Mouse (Mus musculus) thymus, adult 18-20 months (tissue): Measurements from ENCODE around the gene Dlg4.
A peak's percentile ranks its signal among the peaks of the same experiment; 100 is the strongest.
"Not testable (repeated sequence)": the region's sequence is repeated elsewhere in the genome, so short reads cannot be mapped to it uniquely, and the experiment has no call there.

Source experiments
- DNase-seq, 2 experiments: peaks; one replicate each; pipeline ENCODE4 v3.0.0; 2022; ENCODE audit warnings: mixed read lengths in 2 of 2

Dlg4 gene

GRCm38 (mm10) chr11:69996161-69997061 lies 20.3 kb upstream of the Dlg4 start:
- peak; percentile 54 to 64 for DNase-seq

- DNase-seq, result peak; percentile 82 to 87
These were observed 19.7 kb upstream of the Dlg4 start for GRCm38 (mm10) chr11:69997070-69997509.

- peak in 1 of 2 experiments; percentile 39 for DNase-seq
These were observed 17.9 kb upstream of the Dlg4 start for GRCm38 (mm10) chr11:69998567-69999491.

GRCm38 (mm10) chr11:69999666-70000065 lies 17.1 kb upstream of the Dlg4 start:
- no peak for DNase-seq

GRCm38 (mm10) chr11:70000396-70000898 lies 16.3 kb upstream of the Dlg4 start, which contains the start of gene Dvl2:
TSS of gene Dvl2 (plus strand) at chr11:70000595.
- peak; percentile 85 to 89 for DNase-seq

GRCm38 (mm10) chr11:70001159-70001558 lies 15.6 kb upstream of the Dlg4 start:
- no peak for DNase-seq

- no peak for DNase-seq
These were observed 14.9 kb upstream of the Dlg4 start for GRCm38 (mm10) chr11:70001865-70002264.

- DNase-seq, result no peak
These were observed 14.3 kb upstream of the Dlg4 start for GRCm38 (mm10) chr11:70002471-70002870.

GRCm38 (mm10) chr11:70005521-70005920 lies 11.2 kb upstream of the Dlg4 start:
- DNase-seq, result peak in 1 of 2 experiments; percentile 31

GRCm38 (mm10) chr11:70010033-70010432 lies 6.7 kb upstream of the Dlg4 start:
- DNase-seq, result no peak

GRCm38 (mm10) chr11:70010548-70010947 lies 6.2 kb upstream of the Dlg4 start:
- DNase-seq, result no peak

GRCm38 (mm10) chr11:70010961-70011360 lies 5.8 kb upstream of the Dlg4 start:
- DNase-seq, result no peak

GRCm38 (mm10) chr11:70012931-70013330 lies 3.8 kb upstream of the Dlg4 start:
- DNase-seq, result no peak

GRCm38 (mm10) chr11:70013408-70013807 lies 3.3 kb upstream of the Dlg4 start:
- DNase-seq, result no peak

GRCm38 (mm10) chr11:70014051-70014450 lies 2.7 kb upstream of the Dlg4 start:
- DNase-seq, result no peak

GRCm38 (mm10) chr11:70014880-70015558 lies 1.7 kb upstream of the Dlg4 start, which contains the start of gene Acadvl:
TSS of gene Acadvl (minus strand) at chr11:70015411.
- DNase-seq, result peak; percentile 76 to 82

- DNase-seq, result no peak
These were observed 1.1 kb upstream of the Dlg4 start for GRCm38 (mm10) chr11:70015677-70016076.

- not testable (repeated sequence) for DNase-seq
These were observed 565 bp upstream of the Dlg4 start for GRCm38 (mm10) chr11:70016177-70016576.

- no peak for DNase-seq
These were observed 541 bp downstream of the Dlg4 start for GRCm38 (mm10) chr11:70017199-70017767.

GRCm38 (mm10) chr11:70018131-70018990 lies 1.6 kb downstream of the Dlg4 start:
- peak in 1 of 2 experiments; percentile 59 for DNase-seq

- no peak for DNase-seq
These were observed 2.8 kb downstream of the Dlg4 start for GRCm38 (mm10) chr11:70019495-70020021.
